Mouse (Mus musculus): ENCODE measurements at regions not wholly inside any gene's neighbourhood (a gene's known extent, or its start where the extent isn't known, plus 50 kb on each side); places are given as distances from the start of the nearest gene placed in this dataset.

GRCm38 (mm10) chr6:78899952-78900351, 431.3 kb upstream of the Reg3g start:
- peak; percentile 29 for DNase-seq (ENCODE audit: low spot score)

- no peak for DNase-seq (ENCODE audit: low spot score)
Observed at GRCm38 (mm10) chr6:78892730-78893129, 424.1 kb upstream of the Reg3g start.

- no peak for DNase-seq (ENCODE audit: low spot score)
Observed at GRCm38 (mm10) chr6:78863031-78863430, 394.4 kb upstream of the Reg3g start.

GRCm38 (mm10) chr6:78841261-78841660, 372.6 kb upstream of the Reg3g start:
- no peak for DNase-seq (ENCODE audit: low spot score)

- no peak for DNase-seq (ENCODE audit: low spot score)
Observed at GRCm38 (mm10) chr6:78825901-78826629, 357.4 kb upstream of the Reg3g start.

GRCm38 (mm10) chr6:78821251-78821650, 352.6 kb upstream of the Reg3g start:
- no peak for DNase-seq (ENCODE audit: low spot score)

GRCm38 (mm10) chr6:78797013-78797412, 328.3 kb upstream of the Reg3g start:
- DNase-seq (ENCODE audit: low spot score) = no peak

GRCm38 (mm10) chr6:78788972-78789371, 320.3 kb upstream of the Reg3g start:
- DNase-seq (ENCODE audit: low spot score) = no peak

GRCm38 (mm10) chr6:78757619-78758018, 288.9 kb upstream of the Reg3g start:
- no peak for DNase-seq (ENCODE audit: low spot score)

Data from ovary, postnatal 14 days (tissue).